In genomic region chr9:78478009-78478605, GRCm38 (mm10) we compare ENCODE assay signal across 8 mouse cellular contexts. TPM values are rescaled to one million over a fixed set of nuclear protein-coding genes. Genes with fewer than 3 reads are reported as not detected.
DNase-seq lines count a peak whose midpoint lies in the region; ATAC-seq and TF ChIP-seq lines count a peak whose summit lies in the region.
"Not testable (repeated sequence)": the region's sequence is repeated elsewhere in the genome, so short reads cannot be mapped to it uniquely, and the experiment has no call there.

No protein-coding gene starts in this region.

- H3K9me3 ChIP-seq in E14TG2a.4 (ENCODE audit: low read length); embryonic facial prominence, embryonic 11.5 days (replicated peaks; ENCODE audit: control insufficient read depth, low read length); hindbrain, embryonic 13.5 days; kidney, embryonic 16.5 days (ENCODE audit: low read length); liver, embryonic 14.5 days (ENCODE audit: control insufficient read depth, low read length); midbrain, embryonic 14.5 days (ENCODE audit: control insufficient read depth, low read length); stomach, embryonic 15.5 days: not testable (repeated sequence)

- WGBS in embryonic facial prominence, embryonic 11.5 days, result 54% methylated on average over 1 of the region's 1 CpGs
- 61% methylated on average over 1 of the region's 1 CpGs for WGBS in hindbrain, embryonic 13.5 days
- whole genome bisulfite sequencing in kidney, embryonic 16.5 days, result 66% methylated on average over 1 of the region's 1 CpGs
- WGBS in liver, embryonic 14.5 days (ENCODE audit: insufficient replicate concordance), result 67% methylated on average over 1 of the region's 1 CpGs
- 70% methylated on average over 1 of the region's 1 CpGs for WGBS in midbrain, embryonic 14.5 days
- 63% methylated on average over 1 of the region's 1 CpGs for WGBS in stomach, embryonic 15.5 days

- not testable (repeated sequence) for TF ChIP-seq EP300 in liver, embryonic 14.5 days (IDR thresholded peaks at IDR 0.05; ENCODE audit: low read depth)

- H3K27ac ChIP-seq in embryonic facial prominence, embryonic 11.5 days (replicated peaks; ENCODE audit: low read depth, low read length); hindbrain, embryonic 13.5 days; liver, embryonic 14.5 days; midbrain, embryonic 14.5 days (replicated peaks; ENCODE audit: low read depth, low read length): not testable (repeated sequence)
- H3K27ac ChIP-seq in kidney, embryonic 16.5 days (ENCODE audit: low read length), result 0 out of 2 replicates have a peak overlapping the region, but pooled peaks have one; percentile 20
- H3K27ac ChIP-seq in stomach, embryonic 15.5 days, result 0 out of 2 replicates have a peak overlapping the region, but pooled peaks have one; percentile 22

- ATAC-seq in embryonic facial prominence, embryonic 11.5 days (replicated peaks; ENCODE audit: insufficient number of reproducible peaks, low FRiP score, low TSS enrichment, low read depth); hindbrain, embryonic 13.5 days (ENCODE audit: low FRiP score); kidney, embryonic 16.5 days (ENCODE audit: low FRiP score, low TSS enrichment); liver, embryonic 14.5 days (ENCODE audit: insufficient read depth); midbrain, embryonic 14.5 days (ENCODE audit: low FRiP score, low TSS enrichment); stomach, embryonic 15.5 days (ENCODE audit: insufficient read depth, low FRiP score, low read depth): not testable (repeated sequence)

- not testable (repeated sequence) for DNase-seq in embryonic facial prominence, embryonic 11.5 days (ENCODE audit: low spot score); liver, embryonic 14.5 days (ENCODE audit: low read depth in 3 of 3, low spot score in 3 of 3); midbrain, embryonic 14.5 days
- peak; percentile 21 for DNase-seq in heart, adult 11 months

- H3K36me3 ChIP-seq in E14TG2a.4 (ENCODE audit: insufficient read depth, low read length), result peaks cover 77% of the 10 kb centered on the region
- not testable (repeated sequence) for H3K36me3 ChIP-seq in embryonic facial prominence, embryonic 11.5 days (replicated peaks; ENCODE audit: control insufficient read depth, insufficient read depth, low read depth, low read length)
- peaks cover 61% of the 10 kb centered on the region for H3K36me3 ChIP-seq in hindbrain, embryonic 13.5 days
- H3K36me3 ChIP-seq in kidney, embryonic 16.5 days (ENCODE audit: insufficient read depth, low read length), result peaks cover 47% of the 10 kb centered on the region
- peaks cover 56% of the 10 kb centered on the region for H3K36me3 ChIP-seq in liver, embryonic 14.5 days (replicated peaks; ENCODE audit: control insufficient read depth, insufficient read depth, low read depth)
- peaks cover 61% of the 10 kb centered on the region for H3K36me3 ChIP-seq in midbrain, embryonic 14.5 days (ENCODE audit: control insufficient read depth, insufficient read depth, low read length)
- H3K36me3 ChIP-seq in stomach, embryonic 15.5 days, result peaks cover 24% of the 10 kb centered on the region

- 0 out of 2 replicates have a peak overlapping the region, but pooled peaks have one; percentile 9 for H3K9ac ChIP-seq in embryonic facial prominence, embryonic 11.5 days (replicated peaks; ENCODE audit: low read length)
- peak overlapping the region; percentile 51; the same call in 1 of the 2 replicates for H3K9ac ChIP-seq in hindbrain, embryonic 13.5 days
- H3K9ac ChIP-seq in kidney, embryonic 16.5 days (replicated peaks; ENCODE audit: low read length), result 0 out of 2 replicates have a peak overlapping the region, but pooled peaks have one; percentile 31
- not testable (repeated sequence) for H3K9ac ChIP-seq in liver, embryonic 14.5 days (replicated peaks); midbrain, embryonic 14.5 days (replicated peaks; ENCODE audit: low read length); stomach, embryonic 15.5 days

- not testable (repeated sequence) for H3K27me3 ChIP-seq in E14TG2a.4 (ENCODE audit: insufficient read depth, low read length); embryonic facial prominence, embryonic 11.5 days (ENCODE audit: control insufficient read depth, insufficient read depth, low read length); hindbrain, embryonic 13.5 days; kidney, embryonic 16.5 days (ENCODE audit: insufficient read depth, low read length); liver, embryonic 14.5 days (ENCODE audit: control insufficient read depth, insufficient read depth, low read length); midbrain, embryonic 14.5 days (ENCODE audit: control insufficient read depth, insufficient read depth, low read length); stomach, embryonic 15.5 days (replicated peaks)

- H3K4me2 ChIP-seq in embryonic facial prominence, embryonic 11.5 days (ENCODE audit: low read depth, low read length); stomach, embryonic 15.5 days: not testable (repeated sequence)
- peak overlapping the region; percentile 23 for H3K4me2 ChIP-seq in hindbrain, embryonic 13.5 days
- H3K4me2 ChIP-seq in kidney, embryonic 16.5 days (replicated peaks; ENCODE audit: low read depth, low read length), result peak overlapping the region; percentile 21; the same call in 1 of the 2 replicates
- H3K4me2 ChIP-seq in liver, embryonic 14.5 days (ENCODE audit: low read depth), result peak overlapping the region; percentile 4; the same call in 1 of the 2 replicates
- H3K4me2 ChIP-seq in midbrain, embryonic 14.5 days (ENCODE audit: low read length), result peak overlapping the region; percentile 21; the same call in 1 of the 2 replicates

- H3K4me3 ChIP-seq in E14TG2a.4 (replicated peaks; ENCODE audit: low read length), result peak overlapping the region; percentile 96
- H3K4me3 ChIP-seq in embryonic facial prominence, embryonic 11.5 days (ENCODE audit: low read depth, low read length); liver, embryonic 14.5 days (ENCODE audit: insufficient read depth in 1 of 2, low read depth in 2 of 2, low read length in 2 of 2); midbrain, embryonic 14.5 days (replicated peaks; ENCODE audit: low read depth, low read length); stomach, embryonic 15.5 days (replicated peaks): not testable (repeated sequence)
- H3K4me3 ChIP-seq in hindbrain, embryonic 13.5 days, result peak overlapping the region; percentile 12; the same call in 1 of the 2 replicates
- H3K4me3 ChIP-seq in kidney, embryonic 16.5 days (ENCODE audit: low read length), result peak overlapping the region; percentile 6; the same call in 1 of the 2 replicates

- not testable (repeated sequence) for TF ChIP-seq CTCF in E14TG2a.4 (conservative IDR thresholded peaks at IDR 0.05; ENCODE audit: low read length); liver, embryonic 14.5 days (IDR thresholded peaks at IDR 0.05; ENCODE audit: low read depth)

- H3K4me1 ChIP-seq in E14TG2a.4 (replicated peaks; ENCODE audit: low read depth, low read length); embryonic facial prominence, embryonic 11.5 days (ENCODE audit: control insufficient read depth, insufficient read depth, low read length); liver, embryonic 14.5 days (replicated peaks; ENCODE audit: control insufficient read depth in 2 of 2, insufficient read depth in 2 of 2, low read length in 1 of 2); stomach, embryonic 15.5 days: not testable (repeated sequence)
- peaks cover 40% of the 10 kb centered on the region for H3K4me1 ChIP-seq in hindbrain, embryonic 13.5 days (replicated peaks)
- peaks cover 22% of the 10 kb centered on the region for H3K4me1 ChIP-seq in kidney, embryonic 16.5 days (ENCODE audit: insufficient read depth, low read length)
- H3K4me1 ChIP-seq in midbrain, embryonic 14.5 days (ENCODE audit: control insufficient read depth, insufficient read depth, low read length), result peaks cover 20% of the 10 kb centered on the region; the same call in 1 of the 2 replicates

RNA-seq across cellular contexts. Expression of gene Eef1a1, which starts 10.8 kb away (rescaled TPM):
- polyA plus RNA-seq in embryonic facial prominence, embryonic 11.5 days (2014; fragmentation: Nextera tagmentation; extraction: Ambion mirVana), result 5,291 and 5,417 TPM in 2 replicates
- polyA plus RNA-seq in hindbrain, embryonic 13.5 days (2015; fragmentation: Nextera tagmentation; extraction: Ambion mirVana), result 3,538 and 3,562 TPM in 2 replicates
- 5,008 and 5,126 TPM in 2 replicates for polyA plus RNA-seq in kidney, embryonic 16.5 days (2015; fragmentation: Nextera tagmentation; extraction: Ambion mirVana)
- polyA plus RNA-seq in liver, embryonic 14.5 days (2012; rRNA removed), result 2,579 and 4,315 TPM in 2 replicates
- polyA plus RNA-seq in liver, embryonic 14.5 days (2014; fragmentation: Nextera tagmentation; extraction: Ambion mirVana), result 2,316 and 2,621 TPM in 2 replicates
- polyA plus RNA-seq in midbrain, embryonic 14.5 days (2014; fragmentation: Nextera tagmentation; extraction: Ambion mirVana), result 3,788 and 4,401 TPM in 2 replicates
- 4,240 and 4,503 TPM in 2 replicates for polyA plus RNA-seq in stomach, embryonic 15.5 days (2015; fragmentation: Nextera tagmentation; extraction: Ambion mirVana)

RNA-seq across cellular contexts. Expression of gene Gm17324, which starts 29.5 kb away (rescaled TPM):
- 0.32 and 0.70 TPM in 2 replicates for polyA plus RNA-seq in embryonic facial prominence, embryonic 11.5 days (2014; fragmentation: Nextera tagmentation; extraction: Ambion mirVana)
- 0.99 and 1.3 TPM in 2 replicates for polyA plus RNA-seq in hindbrain, embryonic 13.5 days (2015; fragmentation: Nextera tagmentation; extraction: Ambion mirVana)
- 0.65 and 0.66 TPM in 2 replicates for polyA plus RNA-seq in kidney, embryonic 16.5 days (2015; fragmentation: Nextera tagmentation; extraction: Ambion mirVana)
- polyA plus RNA-seq in liver, embryonic 14.5 days (2012; rRNA removed), result 0.15 TPM in 2 replicates
- polyA plus RNA-seq in liver, embryonic 14.5 days (2014; fragmentation: Nextera tagmentation; extraction: Ambion mirVana), result 0.55 and 0.63 TPM in 2 replicates
- polyA plus RNA-seq in midbrain, embryonic 14.5 days (2014; fragmentation: Nextera tagmentation; extraction: Ambion mirVana), result 0.92 and 1.4 TPM in 2 replicates
- 1.2 and 1.3 TPM in 2 replicates for polyA plus RNA-seq in stomach, embryonic 15.5 days (2015; fragmentation: Nextera tagmentation; extraction: Ambion mirVana)

RNA-seq across cellular contexts. Expression of gene Mto1, which starts 30.1 kb away (rescaled TPM):
- polyA plus RNA-seq in embryonic facial prominence, embryonic 11.5 days (2014; fragmentation: Nextera tagmentation; extraction: Ambion mirVana), result 21.4 and 24.7 TPM in 2 replicates
- 27.3 and 28.8 TPM in 2 replicates for polyA plus RNA-seq in hindbrain, embryonic 13.5 days (2015; fragmentation: Nextera tagmentation; extraction: Ambion mirVana)
- 27.9 and 30.1 TPM in 2 replicates for polyA plus RNA-seq in kidney, embryonic 16.5 days (2015; fragmentation: Nextera tagmentation; extraction: Ambion mirVana)
- polyA plus RNA-seq in liver, embryonic 14.5 days (2012; rRNA removed), result 11.5 and 14.0 TPM in 2 replicates
- polyA plus RNA-seq in liver, embryonic 14.5 days (2014; fragmentation: Nextera tagmentation; extraction: Ambion mirVana), result 17.7 and 20.4 TPM in 2 replicates
- 22.3 and 27.4 TPM in 2 replicates for polyA plus RNA-seq in midbrain, embryonic 14.5 days (2014; fragmentation: Nextera tagmentation; extraction: Ambion mirVana)
- 25.6 and 26.1 TPM in 2 replicates for polyA plus RNA-seq in stomach, embryonic 15.5 days (2015; fragmentation: Nextera tagmentation; extraction: Ambion mirVana)

RNA-seq across cellular contexts. Expression of gene Cgas, which starts 35.1 kb away (rescaled TPM):
- polyA plus RNA-seq in embryonic facial prominence, embryonic 11.5 days (2014; fragmentation: Nextera tagmentation; extraction: Ambion mirVana), result 0.84 and 0.92 TPM in 2 replicates
- 0.71 and 0.74 TPM in 2 replicates for polyA plus RNA-seq in hindbrain, embryonic 13.5 days (2015; fragmentation: Nextera tagmentation; extraction: Ambion mirVana)
- 2.1 and 2.8 TPM in 2 replicates for polyA plus RNA-seq in kidney, embryonic 16.5 days (2015; fragmentation: Nextera tagmentation; extraction: Ambion mirVana)
- polyA plus RNA-seq in liver, embryonic 14.5 days (2012; rRNA removed), result 0.66 and 1.0 TPM in 2 replicates
- 0.62 and 0.66 TPM in 2 replicates for polyA plus RNA-seq in liver, embryonic 14.5 days (2014; fragmentation: Nextera tagmentation; extraction: Ambion mirVana)
- 0.28 and 0.58 TPM in 2 replicates for polyA plus RNA-seq in midbrain, embryonic 14.5 days (2014; fragmentation: Nextera tagmentation; extraction: Ambion mirVana)
- 2.5 and 2.8 TPM in 2 replicates for polyA plus RNA-seq in stomach, embryonic 15.5 days (2015; fragmentation: Nextera tagmentation; extraction: Ambion mirVana)
